Mouse (Mus musculus) small intestine, adult 2 months (tissue): Measurements from ENCODE around the gene Ndufs7.

Experiments
- CTCF ChIP-seq: fragments of 200-500 bp; IDR thresholded peaks from 2 replicates; pipeline ENCODE4 v1.5.1; 2012; ENCODE audit warnings: low read depth, mild to moderate bottlenecking, control low read depth, inconsistent platforms, low read length, moderate library complexity, mixed read lengths; ENCODE audit not compliant: insufficient replicate concordance, insufficient read length; ENCODE audit errors: extremely low read depth
- POLR2A ChIP-seq: fragments of 200-500 bp; IDR thresholded peaks from 2 replicates; pipeline ENCODE4 v1.6.1; 2012; ENCODE audit warnings: low read depth, mild to moderate bottlenecking, control low read depth, inconsistent platforms, low read length, moderate library complexity

DNA sequence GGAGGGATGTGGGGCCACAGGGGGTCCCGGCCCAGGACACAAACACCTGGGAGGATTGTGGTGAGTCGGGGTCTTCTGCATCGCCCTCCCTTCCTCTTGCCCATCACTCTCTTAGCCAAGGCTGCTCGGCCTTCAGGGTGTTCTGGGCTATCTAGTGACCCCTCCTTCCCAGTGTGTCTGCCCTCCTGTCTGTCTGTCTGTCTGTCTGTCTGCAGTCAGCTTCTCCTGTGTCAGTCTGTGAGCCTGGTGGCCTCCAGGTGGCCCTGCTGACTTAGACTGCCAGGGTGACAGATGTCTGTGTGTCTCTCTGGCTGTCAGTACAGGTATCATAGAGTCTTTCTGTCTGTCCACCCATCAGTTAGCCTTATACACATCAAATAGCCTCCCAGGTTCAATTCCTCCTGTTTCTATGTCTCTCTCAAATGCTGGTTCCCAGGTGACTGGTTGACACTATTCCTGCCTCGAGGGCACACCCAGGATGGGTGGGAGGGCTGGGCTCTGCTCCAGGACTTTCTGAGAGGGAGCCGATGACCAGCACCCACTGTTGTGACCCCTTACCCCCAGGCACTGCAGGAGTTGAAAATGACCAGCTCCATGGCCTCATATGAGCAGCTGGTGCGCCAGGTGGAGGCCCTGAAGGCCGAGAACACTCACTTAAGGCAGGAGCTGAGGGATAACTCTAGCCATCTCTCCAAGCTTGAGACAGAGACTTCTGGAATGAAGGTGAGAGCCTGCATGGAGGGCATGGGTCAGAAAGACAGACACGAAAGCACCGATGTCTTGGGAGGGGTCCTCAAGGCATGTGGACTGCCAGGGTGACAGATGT, 52.5 kb downstream of the Ndufs7 start:
- no peak for TF ChIP-seq CTCF
- no peak for TF ChIP-seq POLR2A
